Mouse (Mus musculus) olfactory bulb, adult 2 months (tissue): ENCODE data around the gene Glp2r.

Experiments used
- CTCF ChIP-seq: fragments of 200-500 bp; IDR thresholded peaks from 2 replicates; pipeline ENCODE4 v1.5.1; 2012; ENCODE audit warnings: low read depth, mild to moderate bottlenecking, low read length, moderate library complexity; ENCODE audit not compliant: insufficient read depth
- POLR2A ChIP-seq: fragments of 200-500 bp; IDR thresholded peaks from 2 replicates; pipeline ENCODE4 v1.6.1; 2012; ENCODE audit warnings: mild to moderate bottlenecking, low read depth, low read length, moderate library complexity; ENCODE audit not compliant: insufficient read depth

GRCm38 (mm10) chr11:67640299-67640698 lies 130.7 kb downstream of the Glp2r start:
- TF ChIP-seq POLR2A: no peak
- no peak for TF ChIP-seq CTCF
